In the genomic region with DNA sequence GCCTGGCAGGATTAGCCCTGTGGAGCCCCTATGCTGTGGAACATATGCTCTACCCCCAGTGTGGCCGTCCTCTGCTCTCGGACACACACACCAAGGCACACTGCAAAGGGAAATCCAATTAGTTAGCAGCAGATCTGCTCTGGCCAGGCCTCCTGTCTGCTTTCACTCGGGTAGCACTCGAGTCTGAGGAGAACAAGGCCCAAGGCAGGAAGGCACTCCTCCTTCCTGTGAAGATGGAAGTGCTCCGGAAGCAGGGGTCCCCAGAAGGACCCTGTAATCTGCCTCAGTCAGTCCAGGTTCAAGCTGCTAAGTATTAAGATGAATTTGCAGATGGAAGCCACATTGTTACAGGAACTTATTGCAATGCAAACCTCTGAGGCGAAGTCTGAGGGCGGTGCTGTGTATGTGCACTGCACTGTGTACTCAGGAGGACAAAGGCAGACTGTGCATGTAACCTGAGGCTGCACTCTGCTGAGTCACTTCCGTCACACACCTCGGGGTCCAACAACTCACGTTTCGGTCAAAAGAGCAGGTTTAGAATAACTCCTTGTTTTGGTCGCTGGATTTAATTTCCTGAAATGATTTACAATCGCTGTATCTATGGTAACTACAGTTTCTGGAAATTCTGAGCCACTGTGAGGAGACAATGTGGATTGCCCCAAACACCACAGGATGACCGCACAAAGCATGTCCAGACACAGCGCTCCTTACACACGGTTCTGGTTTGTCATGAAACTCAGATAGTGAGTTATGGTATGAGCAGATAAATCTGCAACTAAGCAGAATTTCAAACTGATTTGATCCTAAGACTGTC, we compare ENCODE assay signal across 8 mouse cellular contexts. TPM values are rescaled to one million over a fixed set of nuclear protein-coding genes. Genes with fewer than 3 reads are reported as not detected.
DNase-seq lines count a peak whose midpoint lies in the region; ATAC-seq lines count a peak whose summit lies in the region.

No protein-coding gene starts in this region.

- WGBS in forebrain, embryonic 13.5 days: 60% methylated on average over 16 of the region's 16 CpGs
- WGBS in midbrain, embryonic 14.5 days: 59% methylated on average over 16 of the region's 16 CpGs

- H3K27me3 ChIP-seq in forebrain, embryonic 13.5 days: no peaks in the 10 kb centered on the region
- H3K27me3 ChIP-seq in midbrain, embryonic 14.5 days (ENCODE audit: control insufficient read depth, insufficient read depth, low read length): no peaks in the 10 kb centered on the region

- intact Hi-C loops in left cerebral cortex, postnatal 25 days (cut with DNase I): no loop called here

- no peak for ATAC-seq in forebrain, embryonic 13.5 days
- ATAC-seq in midbrain, embryonic 14.5 days (ENCODE audit: low FRiP score, low TSS enrichment): no peak

- no peak overlapping the region for H3K9ac ChIP-seq in forebrain, embryonic 13.5 days
- H3K9ac ChIP-seq in midbrain, embryonic 14.5 days (replicated peaks; ENCODE audit: low read length): 0 out of 2 replicates have a peak overlapping the region, but pooled peaks have one; percentile 16

- H3K4me2 ChIP-seq in forebrain, embryonic 13.5 days: no peak overlapping the region
- 0 out of 2 replicates have a peak overlapping the region, but pooled peaks have one; percentile 4 for H3K4me2 ChIP-seq in midbrain, embryonic 14.5 days (ENCODE audit: low read length)

- H3K4me1 ChIP-seq in forebrain, embryonic 13.5 days: peaks cover 41% of the 10 kb centered on the region
- H3K4me1 ChIP-seq in midbrain, embryonic 14.5 days (ENCODE audit: control insufficient read depth, insufficient read depth, low read length): peaks cover 26% of the 10 kb centered on the region

- no peaks in the 10 kb centered on the region; the same call in 1 of the 2 replicates for H3K9me3 ChIP-seq in forebrain, embryonic 13.5 days (replicated peaks)
- no peaks in the 10 kb centered on the region for H3K9me3 ChIP-seq in midbrain, embryonic 14.5 days (ENCODE audit: control insufficient read depth, low read length)

- no peaks in the 10 kb centered on the region for H3K36me3 ChIP-seq in forebrain, embryonic 13.5 days (ENCODE audit: poor library complexity, severe bottlenecking)
- no peaks in the 10 kb centered on the region for H3K36me3 ChIP-seq in midbrain, embryonic 14.5 days (ENCODE audit: control insufficient read depth, insufficient read depth, low read length)

- DNase-seq in urinary bladder, postnatal 14 days (ENCODE audit: low spot score): peak; percentile 69
- DNase-seq in urinary bladder, adult 2 months (ENCODE audit: low spot score): no peak
- peak; percentile 56 for DNase-seq in kidney, postnatal 14 days
- DNase-seq in midbrain, embryonic 14.5 days: peak; percentile 34
- DNase-seq in frontal cortex, adult 2 months (ENCODE audit: extremely low spot score in 1 of 2, low spot score in 1 of 2): no peak
- no peak for DNase-seq in left cerebral cortex, postnatal 25 days (ENCODE audit: low spot score in 2 of 2)
- no peak for DNase-seq in ovary, postnatal 10 days (ENCODE audit: low spot score)

- H3K4me3 ChIP-seq in forebrain, embryonic 13.5 days: no peak overlapping the region
- H3K4me3 ChIP-seq in midbrain, embryonic 14.5 days (replicated peaks; ENCODE audit: low read depth, low read length): no peak overlapping the region

- peak overlapping the region; percentile 69 for H3K27ac ChIP-seq in forebrain, embryonic 13.5 days
- peak overlapping the region; percentile 76 for H3K27ac ChIP-seq in midbrain, embryonic 14.5 days (replicated peaks; ENCODE audit: low read depth, low read length)

RNA-seq across cellular contexts. Expression of gene D17Wsu92e, which starts 20.5 kb away (rescaled TPM):
- 62.7 and 79.1 TPM in 2 replicates for polyA plus RNA-seq in urinary bladder, adult 2 months (2012; rRNA removed)
- polyA plus RNA-seq in forebrain, embryonic 13.5 days (2015; fragmentation: Nextera tagmentation; extraction: Ambion mirVana): 9.1 and 11.3 TPM in 2 replicates
- 11.7 and 12.9 TPM in 2 replicates for polyA plus RNA-seq in midbrain, embryonic 14.5 days (2014; fragmentation: Nextera tagmentation; extraction: Ambion mirVana)
- polyA plus RNA-seq in frontal cortex, adult 2 months (2012; rRNA removed): 157 and 178 TPM in 2 replicates
- total RNA-seq in left cerebral cortex, postnatal 25 days (2021): 100 to 1,000 TPM; 196 to 198 TPM

RNA-seq across cellular contexts. Expression of gene Snrpc, which starts 38.0 kb away (rescaled TPM):
- 74.7 and 77.3 TPM in 2 replicates for polyA plus RNA-seq in urinary bladder, adult 2 months (2012; rRNA removed)
- polyA plus RNA-seq in forebrain, embryonic 13.5 days (2015; fragmentation: Nextera tagmentation; extraction: Ambion mirVana): 381 and 396 TPM in 2 replicates
- 240 and 274 TPM in 2 replicates for polyA plus RNA-seq in midbrain, embryonic 14.5 days (2014; fragmentation: Nextera tagmentation; extraction: Ambion mirVana)
- polyA plus RNA-seq in frontal cortex, adult 2 months (2012; rRNA removed): 66.1 and 78.6 TPM in 2 replicates
- total RNA-seq in left cerebral cortex, postnatal 25 days (2021): 10 to 100 TPM; 50.7 to 54.5 TPM

RNA-seq across cellular contexts. Expression of gene Uhrf1bp1, which starts 56.3 kb away (rescaled TPM):
- polyA plus RNA-seq in urinary bladder, adult 2 months (2012; rRNA removed): 5.2 and 6.0 TPM in 2 replicates
- polyA plus RNA-seq in forebrain, embryonic 13.5 days (2015; fragmentation: Nextera tagmentation; extraction: Ambion mirVana): 4.7 and 5.5 TPM in 2 replicates
- 6.6 and 9.3 TPM in 2 replicates for polyA plus RNA-seq in midbrain, embryonic 14.5 days (2014; fragmentation: Nextera tagmentation; extraction: Ambion mirVana)
- polyA plus RNA-seq in frontal cortex, adult 2 months (2012; rRNA removed): 9.5 and 10.5 TPM in 2 replicates
- 10 to 100 TPM; 17.8 to 22.9 TPM for total RNA-seq in left cerebral cortex, postnatal 25 days (2021)

Comparison
In these comparisons a context has a peak if more than half of its experiments do, and no peak if none do; other contexts are left out.
1. DNase-seq: peak in urinary bladder, postnatal 14 days (single experiment), kidney, postnatal 14 days (single experiment) and midbrain, embryonic 14.5 days (single experiment); none in urinary bladder, adult 2 months (single experiment), frontal cortex, adult 2 months (0 of 2), left cerebral cortex, postnatal 25 days (0 of 2) and ovary, postnatal 10 days (single experiment).